In the genomic region with DNA sequence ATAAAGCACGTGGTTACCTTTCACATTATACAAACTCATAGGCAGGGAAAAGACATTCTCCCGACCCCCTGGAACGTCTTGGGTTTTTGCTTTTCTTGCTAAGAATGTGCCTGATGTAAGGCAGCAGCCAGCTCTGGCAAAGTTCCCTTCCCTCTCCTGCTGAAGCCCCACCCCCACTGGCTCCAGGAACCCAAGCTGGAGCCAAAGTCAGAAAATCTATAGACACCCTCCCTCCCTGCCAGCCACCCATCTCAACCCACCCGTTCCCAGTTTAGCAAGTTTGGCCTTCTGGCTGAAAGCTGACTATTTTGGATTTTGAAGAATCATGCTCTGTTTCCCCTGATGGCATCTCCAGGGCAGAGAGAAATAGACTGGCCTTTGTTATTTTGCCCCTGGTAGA, we compare ENCODE assay signal across 11 mouse cellular contexts.
DNase-seq lines count a peak whose midpoint lies in the region; ATAC-seq lines count a peak whose summit lies in the region.
"Had no signal": no experiment of that assay in that cellular context is flagged by ENCODE, and none has a peak within 500 bp of the region (broad histone marks: within the 10 kb centered on the region; RNA-seq: fewer than 3 reads in every experiment).

No protein-coding gene starts in this region.

- no peaks in the 10 kb centered on the region for H3K4me1 ChIP-seq in forebrain, embryonic 14.5 days (ENCODE audit: control insufficient read depth, insufficient read depth, low read length)
- H3K4me1 ChIP-seq in forebrain, embryonic 11.5 days (replicated peaks; ENCODE audit: control insufficient read depth, insufficient read depth, low read length), result no peaks in the 10 kb centered on the region
- no peaks in the 10 kb centered on the region for H3K4me1 ChIP-seq in liver, embryonic 12.5 days
- peaks cover 7% of the 10 kb centered on the region; the same call in 1 of the 2 replicates for H3K4me1 ChIP-seq in embryonic facial prominence, embryonic 15.5 days
- H3K4me1 ChIP-seq: neural tube, embryonic 12.5 days had no signal

- 50% methylated on average over 4 of the region's 4 CpGs for WGBS in forebrain, embryonic 14.5 days
- 45% methylated on average over 4 of the region's 4 CpGs for WGBS in forebrain, embryonic 11.5 days
- 36% methylated on average over 4 of the region's 4 CpGs for WGBS in liver, embryonic 12.5 days (ENCODE audit: insufficient replicate concordance)
- 13% methylated on average over 4 of the region's 4 CpGs for WGBS in embryonic facial prominence, embryonic 15.5 days

- no peaks in the 10 kb centered on the region for H3K27me3 ChIP-seq in forebrain, embryonic 14.5 days (replicated peaks; ENCODE audit: control insufficient read depth, insufficient read depth, low read length)
- no peaks in the 10 kb centered on the region for H3K27me3 ChIP-seq in forebrain, embryonic 11.5 days (ENCODE audit: control insufficient read depth, insufficient read depth, low read length)
- no peaks in the 10 kb centered on the region for H3K27me3 ChIP-seq in liver, embryonic 12.5 days (replicated peaks)
- no peaks in the 10 kb centered on the region for H3K27me3 ChIP-seq in embryonic facial prominence, embryonic 15.5 days
- H3K27me3 ChIP-seq: neural tube, embryonic 12.5 days had no signal

- DNase-seq in forebrain, embryonic 14.5 days (ENCODE audit: low spot score), result peak; percentile 51
- no peak for DNase-seq in forebrain, embryonic 11.5 days (ENCODE audit: low spot score)
- DNase-seq in liver, result peak; percentile 8
- DNase-seq in lung, postnatal 4 days, result peak; percentile 18 to 45
- no peak for DNase-seq in thymus, adult 18-20 months
- DNase-seq in embryo, embryonic 10 days (ENCODE audit: low spot score), result no peak
- DNase-seq: gastrocnemius, postnatal 36 days had no signal

- H3K4me2 ChIP-seq in forebrain, embryonic 14.5 days (ENCODE audit: low read length), result no peak overlapping the region
- no peak overlapping the region for H3K4me2 ChIP-seq in forebrain, embryonic 11.5 days (ENCODE audit: low read depth, low read length, severe bottlenecking)
- no peak overlapping the region for H3K4me2 ChIP-seq in liver, embryonic 12.5 days
- H3K4me2 ChIP-seq in embryonic facial prominence, embryonic 15.5 days (replicated peaks), result 0 out of 2 replicates have a peak overlapping the region, but pooled peaks have one; percentile 4
- H3K4me2 ChIP-seq: neural tube, embryonic 12.5 days had no signal

- no peaks in the 10 kb centered on the region for H3K36me3 ChIP-seq in forebrain, embryonic 14.5 days (ENCODE audit: control insufficient read depth, insufficient read depth, low read length)
- H3K36me3 ChIP-seq in forebrain, embryonic 11.5 days (ENCODE audit: control insufficient read depth, insufficient read depth, low read length), result no peaks in the 10 kb centered on the region
- no peaks in the 10 kb centered on the region for H3K36me3 ChIP-seq in liver, embryonic 12.5 days
- H3K36me3 ChIP-seq in embryonic facial prominence, embryonic 15.5 days, result no peaks in the 10 kb centered on the region
- H3K36me3 ChIP-seq: neural tube, embryonic 12.5 days had no signal

- H3K9ac ChIP-seq in forebrain, embryonic 14.5 days (ENCODE audit: low read length), result no peak overlapping the region
- no peak overlapping the region for H3K9ac ChIP-seq in forebrain, embryonic 11.5 days (ENCODE audit: low read length)
- no peak overlapping the region for H3K9ac ChIP-seq in liver, embryonic 12.5 days
- no peak overlapping the region for H3K9ac ChIP-seq in embryonic facial prominence, embryonic 15.5 days
- H3K9ac ChIP-seq: neural tube, embryonic 12.5 days had no signal

- 0 out of 2 replicates have a peak, but pooled peaks have one; percentile 54 for ATAC-seq in forebrain, embryonic 14.5 days
- no peak for ATAC-seq in forebrain, embryonic 11.5 days (replicated peaks; ENCODE audit: low FRiP score)
- no peak for ATAC-seq in liver, embryonic 12.5 days
- ATAC-seq in embryonic facial prominence, embryonic 15.5 days (ENCODE audit: insufficient number of reproducible peaks, low FRiP score, low TSS enrichment, low read depth), result peak; percentile 24; the same call in 1 of the 2 replicates
- ATAC-seq: activated CD4-positive, CD25-positive, alpha-beta regulatory T cell, adult 4 months had no signal

- H3K4me3 ChIP-seq in forebrain, embryonic 14.5 days (ENCODE audit: low read depth, low read length), result no peak overlapping the region
- no peak overlapping the region for H3K4me3 ChIP-seq in forebrain, embryonic 11.5 days (ENCODE audit: low read depth, low read length)
- no peak overlapping the region for H3K4me3 ChIP-seq in liver, embryonic 12.5 days
- H3K4me3 ChIP-seq in embryonic facial prominence, embryonic 15.5 days (replicated peaks), result no peak overlapping the region
- H3K4me3 ChIP-seq: neural tube, embryonic 12.5 days had no signal

- H3K9me3 ChIP-seq in forebrain, embryonic 14.5 days (replicated peaks; ENCODE audit: control insufficient read depth, low read length), result no peaks in the 10 kb centered on the region
- no peaks in the 10 kb centered on the region for H3K9me3 ChIP-seq in forebrain, embryonic 11.5 days (ENCODE audit: control insufficient read depth, low read length)
- no peaks in the 10 kb centered on the region for H3K9me3 ChIP-seq in liver, embryonic 12.5 days (replicated peaks)
- H3K9me3 ChIP-seq in embryonic facial prominence, embryonic 15.5 days (replicated peaks), result no peaks in the 10 kb centered on the region
- H3K9me3 ChIP-seq: neural tube, embryonic 12.5 days had no signal

- H3K27ac ChIP-seq in forebrain, embryonic 14.5 days (ENCODE audit: low read depth, low read length), result no peak overlapping the region
- no peak overlapping the region for H3K27ac ChIP-seq in forebrain, embryonic 11.5 days (ENCODE audit: low read depth, low read length)
- no peak overlapping the region for H3K27ac ChIP-seq in liver, embryonic 12.5 days
- no peak overlapping the region for H3K27ac ChIP-seq in embryonic facial prominence, embryonic 15.5 days (replicated peaks)
- H3K27ac ChIP-seq: neural tube, embryonic 12.5 days had no signal

Comparison
In these comparisons a context has a peak if more than half of its experiments do, and no peak if none do; other contexts are left out.
1. ATAC-seq: peak in forebrain, embryonic 14.5 days (single experiment) and embryonic facial prominence, embryonic 15.5 days (single experiment); none in forebrain, embryonic 11.5 days (single experiment) and liver, embryonic 12.5 days (single experiment).
2. DNase-seq: peak in forebrain, embryonic 14.5 days (single experiment), liver (single experiment) and lung, postnatal 4 days (2 of 2); none in forebrain, embryonic 11.5 days (single experiment), thymus, adult 18-20 months (0 of 2) and embryo, embryonic 10 days (single experiment).